Comparison of ENCODE assay signal across 21 mouse cellular contexts in genomic region chr5:43424551-43425257, GRCm38 (mm10).
DNase-seq lines count a peak whose midpoint lies in the region; ATAC-seq and TF ChIP-seq lines count a peak whose summit lies in the region.
"Had no signal": no experiment of that assay in that cellular context is flagged by ENCODE, and none has a peak within 500 bp of the region (broad histone marks: within the 10 kb centered on the region; RNA-seq: fewer than 3 reads in every experiment).

No protein-coding gene starts in this region.

- peak; percentile 18 for DNase-seq in CD4-positive helper T cell, adult 2 months (ENCODE audit: low read depth, low spot score)
- peak; percentile 20 for DNase-seq in CD4-positive, CD25-positive, alpha-beta regulatory T cell, adult 2 months (ENCODE audit: low read depth, low spot score)
- peak; percentile 18 for DNase-seq in thymus, adult 2 months
- no peak for DNase-seq in retina, embryonic 14.5 days (ENCODE audit: low spot score)
- no peak for DNase-seq in ovary, postnatal 14 days (ENCODE audit: low spot score)
- DNase-seq: adrenal gland, postnatal 25 days; cerebellum, adult 8-10 months; gastrocnemius, postnatal 36 days; kidney, adult 9 months; layer of hippocampus, postnatal 36 days; lung, embryonic 14.5 days; right cerebral cortex, postnatal 4 days had no signal

- peak overlapping the region; percentile 33; the same call in 1 of the 2 replicates for H3K27ac ChIP-seq in thymus, adult 2 months (ENCODE audit: control insufficient read depth, insufficient read depth, low read length)
- H3K27ac ChIP-seq in hindbrain, embryonic 13.5 days, result no peak overlapping the region
- H3K27ac ChIP-seq: forebrain, embryonic 12.5 days; hindbrain, postnatal 0 days; midbrain, embryonic 10.5 days; neural tube, embryonic 12.5 days had no signal

- no peaks in the 10 kb centered on the region for H3K36me3 ChIP-seq in thymus, adult 2 months (ENCODE audit: control insufficient read depth, insufficient read depth, low read length)
- no peaks in the 10 kb centered on the region for H3K36me3 ChIP-seq in hindbrain, embryonic 13.5 days
- H3K36me3 ChIP-seq: forebrain, embryonic 12.5 days; heart, embryonic 12.5 days; midbrain, embryonic 10.5 days; neural tube, embryonic 12.5 days had no signal

- no peaks in the 10 kb centered on the region for H3K27me3 ChIP-seq in thymus, adult 2 months (ENCODE audit: control insufficient read depth, insufficient read depth, low read length)
- H3K27me3 ChIP-seq in hindbrain, embryonic 13.5 days, result no peaks in the 10 kb centered on the region
- H3K27me3 ChIP-seq: CH12.LX; forebrain, embryonic 12.5 days; heart, embryonic 12.5 days; neural tube, embryonic 12.5 days had no signal

- H3K4me3 ChIP-seq in thymus, adult 2 months (ENCODE audit: control insufficient read depth, insufficient read depth, low read length), result no peak overlapping the region
- H3K4me3 ChIP-seq in hindbrain, embryonic 13.5 days, result no peak overlapping the region
- H3K4me3 ChIP-seq: forebrain, embryonic 12.5 days; heart, embryonic 12.5 days; midbrain, embryonic 10.5 days; neural tube, embryonic 12.5 days had no signal

- 40% methylated on average over 9 of the region's 9 CpGs for WGBS in thymus, adult 2 months
- WGBS in hindbrain, embryonic 13.5 days, result 79% methylated on average over 9 of the region's 9 CpGs

- no peak for TF ChIP-seq POLR2A in thymus, adult 2 months (IDR thresholded peaks at IDR 0.05; ENCODE audit: control insufficient read depth, extremely low read depth, insufficient read depth, low read length, poor library complexity)

- peaks cover 10% of the 10 kb centered on the region for H3K4me1 ChIP-seq in thymus, adult 2 months (replicated peaks; ENCODE audit: control insufficient read depth, insufficient read depth, low read length)
- H3K4me1 ChIP-seq in hindbrain, embryonic 13.5 days (replicated peaks), result no peaks in the 10 kb centered on the region
- H3K4me1 ChIP-seq: forebrain, embryonic 12.5 days; midbrain, embryonic 10.5 days; neural tube, embryonic 12.5 days had no signal

- no peak for TF ChIP-seq CTCF in thymus, adult 2 months (IDR thresholded peaks at IDR 0.05; ENCODE audit: borderline replicate concordance, control insufficient read depth, extremely low read depth, insufficient read depth, low read length, poor library complexity)

- peak; percentile 40; the same call in 1 of the 2 replicates for ATAC-seq in granulocyte monocyte progenitor cell, adult 5-6 weeks (replicated peaks; ENCODE audit: poor library complexity, severe bottlenecking)
- ATAC-seq in hindbrain, embryonic 13.5 days (ENCODE audit: low FRiP score), result no peak
- ATAC-seq: hindbrain, postnatal 0 days had no signal

- no peak overlapping the region for H3K9ac ChIP-seq in hindbrain, embryonic 13.5 days
- H3K9ac ChIP-seq: forebrain, embryonic 12.5 days; heart, embryonic 12.5 days; lung, embryonic 14.5 days; neural tube, embryonic 12.5 days had no signal

- H3K4me2 ChIP-seq in hindbrain, embryonic 13.5 days, result no peak overlapping the region
- H3K4me2 ChIP-seq: forebrain, embryonic 12.5 days; heart, embryonic 12.5 days; liver, embryonic 11.5 days; lung, embryonic 14.5 days; neural tube, embryonic 12.5 days had no signal

- H3K9me3 ChIP-seq in hindbrain, embryonic 13.5 days, result no peaks in the 10 kb centered on the region
- H3K9me3 ChIP-seq: forebrain, embryonic 12.5 days; heart, embryonic 12.5 days; midbrain, embryonic 10.5 days; neural tube, embryonic 12.5 days had no signal

Comparison
In these comparisons a context has a peak if more than half of its experiments do, and no peak if none do; other contexts are left out.
1. DNase-seq: peak in CD4-positive helper T cell, adult 2 months (single experiment), CD4-positive, CD25-positive, alpha-beta regulatory T cell, adult 2 months (single experiment) and thymus, adult 2 months (single experiment); none in retina, embryonic 14.5 days (single experiment) and ovary, postnatal 14 days (single experiment).